Mouse (Mus musculus) heart, postnatal 0 days (tissue): Measurements from ENCODE around the gene Aoc2. TPM values are rescaled to one million over a fixed set of nuclear protein-coding genes. Genes with fewer than 3 reads are reported as not detected.
"Not testable (repeated sequence)": the region's sequence is repeated elsewhere in the genome, so short reads cannot be mapped to it uniquely, and the experiment has no call there.

Source experiments
- ATAC-seq: fragments of 200-750 bp; cut with Nextera tagmentation; 2 replicates; pipeline ENCODE4 v1.8.0; 2017; ENCODE audit warnings: low read depth, moderate number of reproducible peaks, moderate library complexity; ENCODE audit not compliant: insufficient read depth
- DNase-seq: peaks from one replicate; pipeline ENCODE4 v3.0.0-alpha.2; 2016; ENCODE audit warnings: low spot score
- H3K27ac ChIP-seq: fragments of 300-500 bp; sonication (generic); 2 replicates; pipeline ENCODE4 v1.5.1; 2014; ENCODE audit warnings: low read depth, mild to moderate bottlenecking
- H3K27me3 ChIP-seq: fragments of 300-500 bp; sonication (generic); 2 replicates; pipeline ENCODE4 v1.6.1; 2014; ENCODE audit warnings: low read length, mixed read lengths; ENCODE audit not compliant: control insufficient read depth, insufficient read depth
- H3K36me3 ChIP-seq: fragments of 300-500 bp; sonication (generic); replicated peaks from 2 replicates; pipeline ENCODE4 v1.6.1; 2014; ENCODE audit warnings: low read length, mixed read lengths; ENCODE audit not compliant: control insufficient read depth, insufficient read depth
- H3K4me1 ChIP-seq: fragments of 300-500 bp; sonication (generic); 2 replicates; pipeline ENCODE4 v1.6.1; 2014; ENCODE audit warnings: antibody characterized with exemption; ENCODE audit not compliant: control insufficient read depth, insufficient read depth
- H3K4me2 ChIP-seq: fragments of 300-500 bp; sonication (generic); 2 replicates; pipeline ENCODE4 v1.6.1; 2014; ENCODE audit warnings: low read depth, mild to moderate bottlenecking, low read length, moderate library complexity
- H3K4me3 ChIP-seq: fragments of 300-500 bp; sonication (generic); 2 replicates; pipeline ENCODE4 v1.5.1; 2014; ENCODE audit warnings: low read depth, low read length
- H3K9ac ChIP-seq: fragments of 300-500 bp; sonication (generic); replicated peaks from 2 replicates; pipeline ENCODE4 v1.6.1; 2014; ENCODE audit warnings: low read depth, low read length, mixed read lengths
- H3K9me3 ChIP-seq: fragments of 300-500 bp; sonication (generic); replicated peaks from 2 replicates; pipeline ENCODE4 v1.6.1; 2016; ENCODE audit warnings: low read length; ENCODE audit not compliant: control insufficient read depth
- CTCF ChIP-seq: IDR thresholded peaks from 2 replicates; pipeline ENCODE4 v1.5.1; 2016; ENCODE audit warnings: antibody characterized with exemption, control low read depth, low read depth
- EP300 ChIP-seq: IDR thresholded peaks from 2 replicates; pipeline ENCODE4 v1.6.1; 2016; ENCODE audit warnings: antibody characterized with exemption, low read depth
- WGBS: fragments of 180-500 bp; shearing (Covaris S2); extraction: QIAGEN DNeasy Blood & Tissue Kit; methylation state at CpG from one replicate; pipeline ENCODE4 v1.1.7; 2014; 5-methylcytosine and 5-hydroxymethylcytosine counted together
- polyA plus RNA-seq: library from polyadenylated mRNA; unstranded; fragments of >200 nt; fragmentation: Nextera tagmentation; extraction: Ambion mirVana; gene quantifications from 2 replicates; pipeline ENCODE4 v1.2.1, GENCODE M21; 2015
- total RNA-seq: library from RNA; depleted of rRNA; stranded (reverse); fragments of >200 nt; gene quantifications from 2 replicates; pipeline ENCODE4 v1.2.3, GENCODE M21; 2014; ENCODE audit warnings: low replicate concordance

The Aoc2 gene
- total and polyA plus RNA-seq, 2 experiments from 2014 or later = 0.30 to 1.8 TPM

- peak overlapping the region; percentile 60; the same call in 1 of the 2 replicates for H3K27ac ChIP-seq
- ATAC-seq (no peak), DNase-seq (no peak)
- H3K9me3 ChIP-seq = no peaks in the 10 kb centered on the region
- H3K9ac ChIP-seq = peak overlapping the region; percentile 86
- peak overlapping the region; percentile 89 for H3K4me2 ChIP-seq
- peak overlapping the region; percentile 93 for H3K4me3 ChIP-seq
- no peaks in the 10 kb centered on the region for H3K27me3 ChIP-seq
- H3K4me1 ChIP-seq = peaks cover 3% of the 10 kb centered on the region; the same call in 1 of the 2 replicates
- WGBS = 84% methylated on average over 8 of the region's 8 CpGs
- no peak for TF ChIP-seq CTCF
- no peak for TF ChIP-seq EP300
- peaks cover 20% of the 10 kb centered on the region for H3K36me3 ChIP-seq
Measured at GRCm38 (mm10) chr11:101315082-101315650, 9.7 kb upstream of the Aoc2 start.

- H3K27me3 ChIP-seq = no peaks in the 10 kb centered on the region
- H3K27ac ChIP-seq = peak within 1 kb of the TSS; percentile 60
- peaks cover 27% of the 10 kb centered on the region for H3K36me3 ChIP-seq
- DNase-seq (peak; percentile 87), ATAC-seq (peak; percentile 93)
- H3K4me3 ChIP-seq = peak within 1 kb of the TSS; percentile 93
- TF ChIP-seq CTCF (no peak; the same call in 1 of the 2 replicates), EP300 (0 out of 2 replicates have a peak, but pooled peaks have one; percentile 24)
- peak within 1 kb of the TSS; percentile 89 for H3K4me2 ChIP-seq
- peaks cover 3% of the 10 kb centered on the region; the same call in 1 of the 2 replicates for H3K4me1 ChIP-seq
- H3K9me3 ChIP-seq = no peaks in the 10 kb centered on the region
- WGBS = under 1% methylated on average over 62 of the region's 62 CpGs
- H3K9ac ChIP-seq = peak within 1 kb of the TSS; percentile 86
Measured at GRCm38 (mm10) chr11:101315665-101316500, 9.0 kb upstream of the Aoc2 start, which contains the start of gene Psme3. Gene Psme3 (plus strand): TSS chr11:101316213.

- DNase-seq (no peak), ATAC-seq (peak; percentile 34)
- Histone ChIP-seq H3K9me3 (no peaks in the 10 kb centered on the region), H3K27ac (peak overlapping the region; percentile 60), H3K4me1 (peaks cover 3% of the 10 kb centered on the region; the same call in 1 of the 2 replicates), H3K4me3 (peak overlapping the region; percentile 93), H3K36me3 (peaks cover 33% of the 10 kb centered on the region), H3K27me3 (no peaks in the 10 kb centered on the region), H3K9ac (peak overlapping the region; percentile 86), H3K4me2 (peak overlapping the region; percentile 89)
- TF ChIP-seq CTCF (no peak), EP300 (no peak)
- under 1% methylated on average over 17 of the region's 17 CpGs for WGBS
Measured at GRCm38 (mm10) chr11:101316501-101316917, 8.4 kb upstream of the Aoc2 start.

GRCm38 (mm10) chr11:101323609-101324008 is 1.3 kb upstream of the Aoc2 start:
- Histone ChIP-seq H3K36me3 (peaks cover 58% of the 10 kb centered on the region), H3K27ac (no peak overlapping the region), H3K27me3 (no peaks in the 10 kb centered on the region), H3K4me3 (no peak overlapping the region), H3K4me2 (no peak overlapping the region), H3K4me1 (peaks cover 2% of the 10 kb centered on the region; the same call in 1 of the 2 replicates), H3K9me3 (no peaks in the 10 kb centered on the region), H3K9ac (no peak overlapping the region)
- 4% methylated on average over 4 of the region's 4 CpGs for WGBS
- TF ChIP-seq CTCF (peak; percentile 97), EP300 (no peak)
- peak; percentile 61 for ATAC-seq
- peak; percentile 80 for DNase-seq

- H3K27me3 ChIP-seq, DNase-seq, H3K4me3 ChIP-seq, ATAC-seq, H3K27ac ChIP-seq, H3K4me2 ChIP-seq, H3K9me3 ChIP-seq, H3K9ac ChIP-seq, H3K4me1 ChIP-seq: not testable (repeated sequence)
- 89% methylated on average over 11 of the region's 11 CpGs for WGBS
- H3K36me3 ChIP-seq = peaks cover 42% of the 10 kb centered on the region
Measured at GRCm38 (mm10) chr11:101325201-101325600, 338 bp downstream of the Aoc2 start.
